Mouse (Mus musculus) stomach, postnatal 0 days (tissue): ENCODE measurements at regions not wholly inside any gene's neighbourhood (a gene's known extent, or its start where the extent isn't known, plus 50 kb on each side); places are given as distances from the start of the nearest gene placed in this dataset.

ENCODE experiments used
- CTCF ChIP-seq: IDR thresholded peaks from 2 replicates; pipeline ENCODE4 v1.5.1; 2016; ENCODE audit warnings: antibody characterized with exemption, low read depth, mild to moderate bottlenecking, moderate library complexity
- EP300 ChIP-seq: optimal IDR thresholded peaks from 2 replicates; pipeline ENCODE3; 2016; ENCODE audit warnings: antibody characterized with exemption

DNA sequence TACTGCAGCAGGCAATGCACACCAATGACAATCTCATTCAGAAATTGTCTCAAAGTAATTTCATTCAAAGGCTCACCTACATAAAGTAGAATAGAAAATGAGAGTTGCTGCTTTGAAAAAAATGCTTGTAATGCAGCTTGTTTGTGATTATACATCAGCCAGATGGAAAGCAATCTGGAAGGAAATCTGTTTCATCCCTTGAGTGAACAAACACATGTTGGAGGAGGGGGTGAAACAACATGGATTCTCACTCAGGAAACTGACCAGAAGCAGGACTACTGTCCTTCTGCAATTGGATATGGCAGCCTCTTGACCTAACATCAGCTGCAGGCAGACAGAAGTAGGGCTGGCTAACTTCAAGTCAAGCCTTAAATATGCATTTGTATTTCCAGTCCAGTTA, 84.8 kb upstream of the Cep85l start:
- TF ChIP-seq CTCF (no peak), EP300 (no peak)
